Mouse (Mus musculus) kidney, postnatal 36 days (tissue): ENCODE measurements around the gene Capza3.
A peak's percentile ranks its signal among the peaks of the same experiment; 100 is the strongest.

Experiments used
- DNase-seq, 2 experiments: peaks; one replicate each; pipeline ENCODE4 v3.0.0; 2021 to 2022; ENCODE audit warnings: mixed read lengths in 2 of 2

Gene Capza3

DNA sequence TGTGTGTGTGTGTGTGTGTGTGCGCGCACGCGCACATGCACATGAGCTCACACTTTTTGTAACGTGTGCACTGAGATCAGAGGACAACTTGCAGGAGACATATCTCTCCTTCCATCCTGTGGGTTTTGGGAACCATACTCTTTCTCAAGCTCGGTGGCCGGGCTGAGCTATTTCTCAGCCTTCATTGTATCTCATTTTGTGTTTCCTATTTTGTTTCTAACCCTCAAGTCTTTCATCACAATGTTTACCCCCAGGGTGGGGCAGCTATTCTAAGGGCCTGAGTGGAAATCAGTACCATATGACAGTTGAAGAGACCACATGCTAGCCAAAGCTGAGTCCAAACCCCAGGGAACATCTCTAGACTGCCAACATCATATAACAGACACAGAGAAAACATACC lies at the start of gene Capza3:
Capza3 (plus strand) TSS at position 301 of the 400 bp plus-strand sequence.
- no peak for DNase-seq

DNA sequence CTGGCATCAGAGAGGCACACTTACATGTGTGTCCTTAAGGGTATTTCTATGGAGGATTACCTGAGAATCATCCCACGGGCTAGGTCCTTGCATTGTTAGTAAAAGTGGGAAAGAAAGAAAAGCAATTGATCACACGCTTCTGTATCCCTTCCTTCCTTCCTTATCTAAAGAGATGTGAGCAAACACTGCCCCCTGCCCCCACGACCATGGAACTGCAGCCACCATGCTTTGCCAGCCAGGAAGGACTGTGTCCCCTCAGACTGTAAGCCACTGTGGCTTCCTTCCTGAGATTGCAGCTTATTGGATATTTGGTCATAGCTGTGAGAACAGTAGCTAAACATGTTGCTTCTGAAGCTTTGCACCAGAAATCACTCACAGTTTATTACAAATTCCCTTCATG lies 35.9 kb upstream of the Capza3 start:
- no peak for DNase-seq

DNA sequence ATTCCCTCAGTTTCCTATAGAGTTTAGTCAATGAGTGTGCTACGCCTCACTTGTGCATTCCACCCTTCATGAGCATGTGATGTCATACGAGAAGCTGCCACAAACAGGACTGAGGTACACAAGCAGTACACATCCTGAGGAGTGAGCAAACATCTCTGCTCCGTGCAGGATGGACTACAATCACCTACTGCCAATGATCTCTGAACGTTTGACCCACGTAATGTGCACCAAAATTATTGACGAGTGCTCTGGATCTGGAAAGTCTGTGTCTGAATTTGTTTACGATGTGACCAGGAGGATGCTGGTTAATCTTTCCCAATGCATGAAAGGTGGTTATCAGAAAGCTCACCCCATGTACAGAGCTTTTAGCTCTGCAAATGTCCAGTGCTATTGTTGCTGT lies 16.6 kb upstream of the Capza3 start:
- DNase-seq: no peak

DNA sequence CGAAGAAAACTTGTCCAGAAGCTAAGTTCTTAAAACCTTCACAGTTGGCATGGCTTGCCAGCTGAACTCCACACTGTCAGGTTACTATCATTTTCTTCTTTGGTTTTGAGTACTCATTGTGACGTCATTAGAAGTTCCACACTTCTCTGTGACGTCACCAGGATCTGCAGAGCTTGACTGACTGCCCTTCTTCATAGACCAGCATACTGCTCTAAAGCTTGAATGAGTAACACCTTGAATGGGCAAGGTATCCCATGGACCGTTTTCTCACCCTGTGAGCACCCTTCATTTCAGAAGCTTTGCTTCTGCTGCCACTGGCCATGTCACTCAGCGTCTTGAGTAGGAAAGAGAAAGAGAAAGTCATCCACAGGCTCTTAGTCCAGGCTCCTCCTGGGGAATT lies 305 bp downstream of the Capza3 start, which contains the start of gene Plcz1:
Plcz1 (minus strand) TSS at position 101 of the 400 bp plus-strand sequence.
- no peak for DNase-seq

DNA sequence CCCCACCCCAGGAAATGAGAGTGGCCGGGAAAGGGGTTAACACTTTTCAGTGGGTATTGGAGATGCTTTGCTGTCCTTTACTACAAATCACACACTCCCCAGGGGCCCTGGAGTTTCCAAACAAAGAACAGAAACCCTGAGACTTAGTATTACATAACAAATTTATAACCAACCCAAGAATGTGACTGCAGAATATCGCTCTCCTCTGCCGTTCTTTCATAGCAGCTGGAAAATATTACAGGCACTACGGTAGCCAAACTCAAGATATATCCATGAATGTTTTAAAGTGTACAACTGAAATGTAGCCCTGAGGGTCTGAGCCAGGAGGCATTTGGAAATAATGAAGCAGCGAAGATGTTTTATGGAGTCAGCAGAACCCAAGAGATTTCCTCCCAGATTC lies 10.4 kb downstream of the Capza3 start:
- DNase-seq: peak; percentile 3 to 5

DNA sequence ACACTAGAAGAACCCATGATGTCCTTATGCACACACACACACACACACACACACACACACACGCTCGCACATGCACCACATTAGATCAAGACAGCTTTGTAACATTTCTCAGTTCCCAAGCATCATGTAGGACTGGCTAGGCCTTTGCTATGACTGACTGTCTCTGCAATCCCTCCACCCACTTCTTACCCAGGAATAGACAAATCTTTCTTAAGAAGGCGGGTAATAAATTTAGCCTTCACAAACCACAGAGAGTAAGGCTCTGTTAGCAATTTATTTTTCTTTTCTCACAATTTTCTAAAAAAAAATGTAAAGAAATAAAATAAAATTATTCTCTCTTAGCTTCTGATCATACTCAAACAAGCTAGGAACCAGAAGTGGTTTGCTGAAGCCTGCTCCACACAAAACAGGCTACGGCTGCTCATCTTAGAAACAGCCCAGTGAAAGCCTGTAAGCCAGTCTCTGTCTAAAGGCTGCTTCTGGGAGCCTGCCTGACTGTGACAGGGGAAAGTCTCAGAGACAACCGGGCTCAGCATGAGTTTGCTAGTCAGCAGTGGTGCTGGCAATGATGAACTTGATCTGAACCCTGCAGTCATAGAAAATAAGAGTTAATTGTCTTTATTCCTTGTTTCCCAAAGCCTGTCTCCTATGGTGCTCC lies 13.3 kb downstream of the Capza3 start:
- DNase-seq: no peak

DNA sequence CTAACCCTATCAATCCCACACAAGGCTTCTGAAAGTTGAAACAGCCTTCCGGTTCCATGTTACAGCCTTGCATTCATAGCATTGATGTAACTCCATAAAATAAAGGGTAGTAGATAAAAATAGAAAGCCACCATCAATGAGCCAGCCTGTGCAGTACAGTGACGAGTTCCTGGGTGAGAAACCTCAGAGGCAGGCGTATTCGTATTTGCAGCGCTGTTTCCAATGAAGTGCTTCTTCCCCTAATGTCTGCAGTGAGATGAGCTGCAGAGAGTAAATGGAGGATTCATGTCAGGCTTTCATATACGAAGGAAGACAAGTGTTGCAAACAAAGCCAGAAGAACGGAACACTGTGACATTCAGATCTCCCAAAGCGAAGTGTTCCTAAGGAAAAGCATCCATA lies 28.1 kb downstream of the Capza3 start:
- DNase-seq: no peak

DNA sequence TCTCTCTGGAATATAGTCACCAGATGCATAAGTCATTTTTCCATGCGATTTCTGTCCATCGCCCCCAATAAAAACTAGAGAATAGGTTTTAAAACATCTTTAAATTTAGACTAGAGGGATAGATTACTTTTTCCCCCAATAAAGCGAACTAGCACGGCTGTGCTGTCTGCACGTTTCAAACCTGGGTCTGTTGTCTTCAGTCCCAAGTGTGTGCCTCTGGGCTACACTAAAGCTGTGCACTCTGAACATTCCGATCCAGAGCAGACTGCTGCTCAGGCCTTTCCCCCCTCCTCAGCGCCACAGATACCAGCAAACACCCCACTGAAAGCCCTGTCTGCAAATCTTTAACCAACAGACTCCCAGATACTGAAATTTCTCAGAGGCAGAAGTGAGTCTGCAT lies 39.9 kb downstream of the Capza3 start:
- DNase-seq: no peak

DNA sequence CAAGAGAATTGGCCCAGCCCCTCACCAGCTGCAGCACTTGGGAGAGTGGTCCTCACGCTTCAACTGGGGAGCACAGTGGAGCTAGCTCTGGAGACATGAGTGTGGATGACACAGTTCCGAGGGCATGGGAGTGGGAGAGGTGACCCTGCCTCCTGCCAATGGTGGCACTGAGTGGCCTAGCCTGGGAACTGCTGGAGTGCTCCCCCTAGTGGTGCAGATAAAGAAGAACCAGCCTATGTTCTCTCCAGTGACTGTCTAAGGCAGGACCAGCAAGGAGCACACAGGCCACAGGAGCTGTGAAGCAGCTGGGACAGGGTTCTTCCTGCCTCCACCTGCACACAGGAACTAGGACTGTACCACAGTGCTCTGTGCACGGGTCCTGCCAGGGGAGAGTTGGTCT lies 40.7 kb downstream of the Capza3 start:
- peak; percentile 4 to 20 for DNase-seq

DNA sequence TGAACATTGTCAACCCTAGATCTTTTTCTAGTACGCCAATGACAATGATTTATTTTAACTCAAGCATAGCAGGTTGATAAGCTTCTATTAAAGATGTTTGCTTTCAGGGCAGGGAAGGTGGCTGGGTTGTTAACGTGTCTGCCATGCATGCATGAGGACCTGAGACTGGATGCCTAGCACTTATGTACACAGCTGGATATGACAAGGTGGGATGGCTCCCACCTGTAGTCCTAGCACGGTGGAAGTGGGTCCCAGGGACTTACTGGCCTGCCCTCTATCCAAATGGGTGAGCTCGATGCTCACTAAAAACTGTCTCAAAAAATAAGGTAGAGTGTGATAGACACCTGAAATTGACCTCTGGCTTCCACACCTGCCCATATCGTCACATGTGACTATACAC lies 48.8 kb downstream of the Capza3 start:
- no peak for DNase-seq
